Mouse (Mus musculus): Measurements from ENCODE around the gene Themis3. TPM values are rescaled to one million over a fixed set of nuclear protein-coding genes. Genes with fewer than 3 reads are reported as not detected.

Gene Themis3
- polyA plus RNA-seq, 1 experiment from 2014 or later, result not detected

GRCm38 (mm10) chr17:66586078-66586477 is 8.3 kb downstream of the Themis3 start:
- ATAC-seq (ENCODE audit: low FRiP score), result no peak
- H3K4me1 ChIP-seq, result no peaks in the 10 kb centered on the region
- no peaks in the 10 kb centered on the region for H3K36me3 ChIP-seq (replicated peaks)
- no peak overlapping the region for H3K9ac ChIP-seq
- WGBS, result 85% methylated on average over 13 of the region's 13 CpGs
- H3K27ac ChIP-seq, result no peak overlapping the region
- H3K4me3 ChIP-seq (replicated peaks), result no peak overlapping the region
- no peak overlapping the region for H3K4me2 ChIP-seq
- H3K27me3 ChIP-seq, result no peaks in the 10 kb centered on the region
- no peaks in the 10 kb centered on the region for H3K9me3 ChIP-seq

DNA sequence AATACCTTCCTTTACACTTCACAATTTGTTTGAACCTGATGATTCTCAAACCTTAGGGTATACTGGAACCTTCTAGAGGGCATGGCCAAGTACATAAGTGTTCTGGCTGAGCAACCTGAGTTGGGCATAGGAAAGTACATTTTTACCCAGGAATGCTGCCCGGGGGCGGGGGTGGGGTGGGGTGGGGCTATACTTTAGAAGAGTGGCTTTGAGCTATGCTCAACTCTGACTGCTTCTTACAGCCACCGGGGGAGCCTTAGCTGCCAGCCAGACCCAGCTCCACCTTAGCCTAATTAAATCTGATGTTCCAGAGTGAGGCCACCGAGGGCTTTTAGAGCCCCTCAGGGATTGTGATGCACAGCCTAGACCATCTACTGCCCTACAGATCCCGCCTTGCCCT is 13.4 kb downstream of the Themis3 start:
- H3K9ac ChIP-seq, result no peak overlapping the region
- WGBS, result 71% methylated on average over 5 of the region's 5 CpGs

DNA sequence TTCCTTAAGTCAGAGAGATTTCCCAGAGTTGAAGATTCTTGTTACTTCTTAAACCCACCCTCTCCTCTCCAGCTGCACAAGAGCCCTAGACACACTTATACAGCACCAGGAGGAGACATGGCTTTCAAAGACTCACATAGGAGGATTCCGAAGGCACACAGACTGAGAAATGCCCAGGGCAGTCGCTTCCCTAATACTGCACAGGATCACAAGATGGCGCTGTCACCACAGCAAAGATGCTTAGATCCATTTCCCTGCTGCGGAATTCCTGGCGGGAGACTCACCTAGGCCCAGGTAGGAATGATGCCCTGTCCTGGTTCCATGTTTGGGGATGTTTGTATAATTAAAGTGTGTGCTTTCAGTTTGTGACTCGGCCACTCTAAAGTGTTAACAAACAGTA is 16.4 kb downstream of the Themis3 start:
- Histone ChIP-seq H3K9me3 (no peaks in the 10 kb centered on the region), H3K27ac (no peak overlapping the region), H3K27me3 (no peaks in the 10 kb centered on the region), H3K36me3 (replicated peaks) (no peaks in the 10 kb centered on the region), H3K4me1 (no peaks in the 10 kb centered on the region), H3K4me3 (replicated peaks) (no peak overlapping the region), H3K4me2 (no peak overlapping the region), H3K9ac (no peak overlapping the region)
- WGBS, result 16% methylated on average over 6 of the region's 6 CpGs
- peak; percentile 65; the same call in 1 of the 2 replicates for ATAC-seq (ENCODE audit: low FRiP score)

More for the DNA sequence above, 13.4 kb downstream of the Themis3 start:
- no peak for ATAC-seq (ENCODE audit: low FRiP score)
- Histone ChIP-seq H3K27me3 (no peaks in the 10 kb centered on the region), H3K4me2 (no peak overlapping the region), H3K4me3 (replicated peaks) (no peak overlapping the region), H3K4me1 (no peaks in the 10 kb centered on the region), H3K27ac (no peak overlapping the region), H3K9me3 (no peaks in the 10 kb centered on the region), H3K36me3 (replicated peaks) (no peaks in the 10 kb centered on the region)

GRCm38 (mm10) chr17:66577507-66577906 is 16.9 kb downstream of the Themis3 start:
- Histone ChIP-seq H3K36me3 (replicated peaks) (no peaks in the 10 kb centered on the region), H3K4me1 (no peaks in the 10 kb centered on the region), H3K4me3 (replicated peaks) (no peak overlapping the region), H3K4me2 (no peak overlapping the region), H3K27me3 (no peaks in the 10 kb centered on the region), H3K9me3 (no peaks in the 10 kb centered on the region), H3K9ac (no peak overlapping the region), H3K27ac (no peak overlapping the region)
- ATAC-seq (ENCODE audit: low FRiP score), result no peak
- 77% methylated on average over 6 of the region's 6 CpGs for WGBS

- Histone ChIP-seq H3K27ac (no peak overlapping the region), H3K27me3 (no peaks in the 10 kb centered on the region), H3K36me3 (replicated peaks) (no peaks in the 10 kb centered on the region), H3K4me3 (replicated peaks) (no peak overlapping the region), H3K4me1 (no peaks in the 10 kb centered on the region), H3K9ac (no peak overlapping the region), H3K4me2 (no peak overlapping the region), H3K9me3 (no peaks in the 10 kb centered on the region)
- no peak for ATAC-seq (ENCODE audit: low FRiP score)
- 82% methylated on average over 4 of the region's 4 CpGs for WGBS
Observed at GRCm38 (mm10) chr17:66572677-66573060, 21.8 kb downstream of the Themis3 start.

- Histone ChIP-seq H3K27ac (no peak overlapping the region), H3K9me3 (no peaks in the 10 kb centered on the region), H3K4me2 (no peak overlapping the region), H3K9ac (no peak overlapping the region), H3K4me3 (replicated peaks) (no peak overlapping the region), H3K36me3 (replicated peaks) (no peaks in the 10 kb centered on the region), H3K27me3 (no peaks in the 10 kb centered on the region), H3K4me1 (no peaks in the 10 kb centered on the region)
- 77% methylated on average over 11 of the region's 11 CpGs for WGBS
- ATAC-seq (ENCODE audit: low FRiP score), result no peak
Observed at GRCm38 (mm10) chr17:66571860-66572676, 22.4 kb downstream of the Themis3 start.

GRCm38 (mm10) chr17:66564213-66564612 is 30.2 kb downstream of the Themis3 start:
- no peaks in the 10 kb centered on the region for H3K27me3 ChIP-seq
- no peak overlapping the region for H3K4me3 ChIP-seq (replicated peaks)
- no peaks in the 10 kb centered on the region for H3K4me1 ChIP-seq
- no peaks in the 10 kb centered on the region for H3K9me3 ChIP-seq
- no peak overlapping the region for H3K27ac ChIP-seq
- H3K36me3 ChIP-seq (replicated peaks), result no peaks in the 10 kb centered on the region
- 80% methylated on average over 7 of the region's 7 CpGs for WGBS
- ATAC-seq (ENCODE audit: low FRiP score), result no peak
- H3K9ac ChIP-seq, result no peak overlapping the region
- H3K4me2 ChIP-seq, result no peak overlapping the region

DNA sequence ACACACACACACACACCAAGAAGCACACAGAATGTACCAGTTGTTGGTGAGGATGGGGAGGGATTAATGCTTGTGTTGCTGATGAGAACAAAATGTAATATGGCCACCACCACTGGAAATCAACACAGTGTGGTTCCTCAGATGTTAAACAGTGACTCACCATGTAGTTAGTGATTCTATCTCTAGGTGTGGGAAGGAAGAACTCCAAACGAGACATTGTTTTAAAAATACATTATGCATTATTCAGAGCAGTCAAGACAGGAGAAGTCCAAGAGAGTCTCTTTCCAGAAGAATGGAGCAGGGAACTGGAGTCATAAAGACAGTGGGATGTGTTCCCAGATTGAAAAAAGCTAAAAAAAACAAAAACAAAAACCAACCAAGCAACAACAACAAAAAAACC is 30.9 kb downstream of the Themis3 start:
- no peak overlapping the region for H3K4me3 ChIP-seq (replicated peaks)
- no peaks in the 10 kb centered on the region for H3K36me3 ChIP-seq (replicated peaks)
- H3K4me2 ChIP-seq, result no peak overlapping the region
- no peak for ATAC-seq (ENCODE audit: low FRiP score)
- 83% methylated on average over 1 of the region's 1 CpGs for WGBS
- H3K4me1 ChIP-seq, result no peaks in the 10 kb centered on the region
- no peak overlapping the region for H3K27ac ChIP-seq
- H3K9me3 ChIP-seq, result no peaks in the 10 kb centered on the region
- no peak overlapping the region for H3K9ac ChIP-seq
- no peaks in the 10 kb centered on the region for H3K27me3 ChIP-seq

DNA sequence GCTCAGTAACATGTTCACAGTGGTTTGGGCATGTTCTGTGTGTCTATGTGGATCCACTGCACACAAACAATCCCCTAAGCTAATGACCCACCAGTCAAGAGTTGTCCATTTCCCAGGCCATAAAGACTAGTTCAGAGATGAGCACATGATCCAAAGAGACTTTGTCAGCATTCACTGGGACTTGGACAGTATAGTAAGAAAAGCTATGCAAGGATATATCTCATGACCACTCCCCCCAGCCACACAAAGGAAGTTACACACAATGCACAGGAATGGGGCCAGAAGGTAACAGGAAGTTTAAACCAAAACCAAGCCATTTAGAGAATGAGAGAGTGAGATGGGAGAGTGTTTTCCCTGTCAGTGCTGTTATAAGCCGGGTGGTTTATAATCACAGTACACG is 33.0 kb downstream of the Themis3 start:
- no peaks in the 10 kb centered on the region for H3K27me3 ChIP-seq
- H3K9ac ChIP-seq, result no peak overlapping the region
- no peaks in the 10 kb centered on the region for H3K9me3 ChIP-seq
- ATAC-seq (ENCODE audit: low FRiP score), result no peak
- no peak overlapping the region for H3K4me2 ChIP-seq
- no peak overlapping the region for H3K4me3 ChIP-seq (replicated peaks)
- H3K27ac ChIP-seq, result no peak overlapping the region
- WGBS, result 91% methylated on average over 2 of the region's 2 CpGs
- H3K36me3 ChIP-seq (replicated peaks), result no peaks in the 10 kb centered on the region
- H3K4me1 ChIP-seq, result no peaks in the 10 kb centered on the region

- Histone ChIP-seq H3K4me3 (replicated peaks) (no peak overlapping the region), H3K9ac (no peak overlapping the region), H3K36me3 (replicated peaks) (no peaks in the 10 kb centered on the region), H3K27ac (no peak overlapping the region), H3K9me3 (no peaks in the 10 kb centered on the region), H3K27me3 (no peaks in the 10 kb centered on the region), H3K4me2 (no peak overlapping the region), H3K4me1 (no peaks in the 10 kb centered on the region)
- WGBS, result 90% methylated on average over 17 of the region's 17 CpGs
- ATAC-seq (ENCODE audit: low FRiP score), result no peak
Observed at GRCm38 (mm10) chr17:66558404-66559317, 35.8 kb downstream of the Themis3 start.

- no peaks in the 10 kb centered on the region for H3K36me3 ChIP-seq (replicated peaks)
- 84% methylated on average over 4 of the region's 4 CpGs for WGBS
- H3K4me1 ChIP-seq, result no peaks in the 10 kb centered on the region
- H3K27me3 ChIP-seq, result no peaks in the 10 kb centered on the region
- no peak for ATAC-seq (ENCODE audit: low FRiP score)
- no peak overlapping the region for H3K9ac ChIP-seq
- no peak overlapping the region for H3K4me2 ChIP-seq
- H3K4me3 ChIP-seq (replicated peaks), result no peak overlapping the region
- no peaks in the 10 kb centered on the region for H3K9me3 ChIP-seq
- H3K27ac ChIP-seq, result no peak overlapping the region
Observed at GRCm38 (mm10) chr17:66552690-66553089, 41.7 kb downstream of the Themis3 start.

- 94% methylated on average over 5 of the region's 5 CpGs for WGBS
- no peak overlapping the region for H3K4me2 ChIP-seq
- H3K36me3 ChIP-seq (replicated peaks), result no peaks in the 10 kb centered on the region
- H3K4me1 ChIP-seq, result no peaks in the 10 kb centered on the region
- no peak overlapping the region for H3K27ac ChIP-seq
- no peaks in the 10 kb centered on the region for H3K27me3 ChIP-seq
- ATAC-seq (ENCODE audit: low FRiP score), result no peak
- H3K9ac ChIP-seq, result no peak overlapping the region
- no peak overlapping the region for H3K4me3 ChIP-seq (replicated peaks)
- H3K9me3 ChIP-seq, result no peaks in the 10 kb centered on the region
Observed at GRCm38 (mm10) chr17:66550486-66550885, 43.9 kb downstream of the Themis3 start.
